Mouse (Mus musculus): ENCODE results near the gene Ddr2.

GRCm38 (mm10) chr1:170153986-170154385 lies 43.4 kb upstream of the Ddr2 start:
- TF ChIP-seq CTCF (conservative IDR thresholded peaks at IDR 0.05; ENCODE audit: low read length) = no peak
- no peak for TF ChIP-seq POU5F1 (IDR thresholded peaks at IDR 0.05; ENCODE audit: borderline replicate concordance, low read length)
